Mouse (Mus musculus): ENCODE data around the gene Mnd1. TPM values are rescaled to one million over a fixed set of nuclear protein-coding genes. Genes with fewer than 3 reads are reported as not detected.

The Mnd1 gene
- 1 to 10 TPM; 2.9 to 3.1 TPM for total RNA-seq (2021)

DNA sequence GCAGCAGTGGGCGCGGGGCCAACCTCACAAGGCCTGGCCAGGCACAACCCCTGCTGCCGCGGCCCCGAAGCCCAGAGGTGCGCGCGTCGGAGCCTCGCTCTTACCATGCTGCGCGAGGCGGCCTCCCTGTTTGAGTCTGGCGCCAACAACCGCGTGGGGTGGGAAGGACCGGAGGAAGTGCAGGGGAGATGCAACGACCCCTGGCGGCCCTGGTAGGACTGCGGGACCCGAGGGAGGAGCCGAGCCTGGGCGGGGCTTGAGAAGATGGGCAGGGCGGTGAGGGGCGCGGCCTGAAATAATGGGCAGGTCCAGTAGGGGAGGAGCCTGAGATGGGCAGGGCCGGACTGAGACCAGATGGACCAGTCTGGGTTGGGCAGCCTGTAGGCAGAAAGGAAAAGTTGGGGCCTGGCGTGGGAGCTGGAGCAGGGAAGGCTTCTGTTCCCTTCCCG, at the start of gene Mnd1:
Mnd1 (minus strand) TSS at position 229 of the 449 bp plus-strand sequence.
- peak; percentile 98 to 99 for DNase-seq
- intact Hi-C loops (cut with DNase I), result loop anchor here (5.0 to 10.0 kb wide), 3 partner anchors 63 to 211 kb away; no protein-coding TSS in a partner anchor

DNA sequence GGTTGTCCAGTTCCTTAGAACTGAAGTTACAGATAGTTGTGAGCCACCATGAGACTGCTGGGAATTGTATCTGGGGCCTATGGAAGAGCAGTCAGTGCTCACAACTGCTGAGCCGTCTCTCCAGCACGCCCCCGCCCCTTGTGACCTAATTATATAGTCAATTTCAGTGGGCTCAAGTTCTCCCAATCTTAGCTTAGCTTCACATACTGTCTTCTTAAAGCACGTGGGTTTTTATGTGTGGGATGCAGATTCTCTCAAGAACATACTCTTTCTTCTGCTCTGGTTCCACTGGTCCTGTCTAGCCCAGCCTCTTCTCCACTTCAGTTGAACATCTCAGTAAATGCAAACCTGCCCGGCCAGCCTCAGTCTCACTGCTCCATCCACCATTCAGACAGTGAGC, 49.1 kb upstream of the Mnd1 start:
- intact Hi-C loops (cut with DNase I), result no loop called here
- DNase-seq, result no peak

DNA sequence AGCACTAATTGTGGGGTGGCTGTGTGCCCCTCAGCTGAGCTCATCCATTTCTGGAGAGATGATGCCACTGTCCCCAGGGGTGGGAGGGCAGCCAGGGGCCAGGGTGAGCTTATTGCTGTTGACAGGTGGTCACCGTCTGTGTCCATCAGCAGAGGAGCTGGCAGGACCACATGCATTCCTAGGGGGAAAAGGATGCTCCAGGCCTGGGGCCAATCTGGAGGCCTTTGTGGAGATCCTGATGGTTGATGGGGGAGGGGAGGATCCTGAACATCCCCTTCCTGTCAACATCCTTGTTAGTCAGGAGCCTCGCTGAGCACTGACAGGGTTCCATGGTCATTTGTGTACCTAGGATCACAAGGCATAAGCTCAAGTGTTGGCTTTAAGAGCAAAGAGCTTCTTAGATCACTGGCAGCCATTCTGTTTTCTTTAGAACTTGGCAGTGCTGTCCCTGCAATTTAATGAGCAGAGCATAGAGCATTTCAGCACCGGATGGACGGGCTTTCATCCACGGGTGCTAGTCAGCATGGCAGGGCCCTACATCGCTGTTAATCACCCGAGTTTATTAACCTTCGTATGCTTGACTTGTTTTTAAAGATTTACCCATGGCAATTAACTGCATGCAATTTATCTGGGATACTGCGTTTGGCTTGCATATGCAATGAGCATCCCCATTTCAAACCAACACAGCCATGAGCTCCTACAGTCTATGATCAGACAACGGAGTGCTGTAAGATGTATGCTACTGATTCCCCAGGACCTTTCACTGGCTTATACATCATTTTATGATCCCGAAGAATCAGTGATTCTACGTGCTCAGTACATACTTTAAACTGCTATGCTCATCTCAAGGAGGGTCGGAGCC, 45.2 kb upstream of the Mnd1 start:
- DNase-seq, result no peak
- intact Hi-C loops (cut with DNase I), result no loop called here

DNA sequence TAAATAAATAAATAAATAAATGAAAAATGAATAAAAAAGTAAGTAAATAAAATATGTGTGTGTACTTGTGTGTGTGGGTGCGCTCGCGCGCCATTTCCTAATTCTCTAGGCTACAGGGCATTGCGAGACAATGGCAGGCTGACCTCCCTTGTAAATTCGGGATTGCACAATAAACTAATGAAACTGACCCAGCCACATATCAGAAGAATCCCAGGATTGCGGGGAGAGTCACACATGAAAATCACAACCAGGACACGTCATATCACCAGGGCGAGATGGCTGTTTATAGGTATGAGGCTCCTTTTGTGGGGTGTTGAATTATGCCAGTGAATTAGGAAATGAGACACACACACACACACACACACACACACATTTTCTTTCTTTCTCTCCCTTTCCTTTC, 43.9 kb upstream of the Mnd1 start:
- intact Hi-C loops (cut with DNase I), result no loop called here
- DNase-seq, result no peak

DNA sequence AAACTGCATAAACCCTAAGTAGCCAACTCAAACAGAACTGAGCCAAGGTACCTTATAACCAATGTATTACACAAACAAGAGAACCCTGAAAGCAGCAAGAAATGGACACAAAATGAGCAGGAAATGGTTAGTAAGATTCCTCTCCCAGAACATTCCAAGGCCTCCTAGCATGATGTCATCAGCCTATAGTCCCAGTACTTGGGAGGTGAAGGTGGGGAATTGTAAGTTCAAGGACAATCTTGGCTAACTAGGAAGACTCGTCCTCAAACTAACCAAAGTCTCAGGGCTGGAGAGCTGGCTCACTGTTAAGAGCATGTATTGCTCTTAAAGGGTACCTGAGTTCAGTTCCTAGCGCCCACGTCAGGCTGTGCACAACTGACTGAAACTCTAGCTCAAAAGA, 42.6 kb upstream of the Mnd1 start:
- DNase-seq, result no peak
- intact Hi-C loops (cut with DNase I), result no loop called here

DNA sequence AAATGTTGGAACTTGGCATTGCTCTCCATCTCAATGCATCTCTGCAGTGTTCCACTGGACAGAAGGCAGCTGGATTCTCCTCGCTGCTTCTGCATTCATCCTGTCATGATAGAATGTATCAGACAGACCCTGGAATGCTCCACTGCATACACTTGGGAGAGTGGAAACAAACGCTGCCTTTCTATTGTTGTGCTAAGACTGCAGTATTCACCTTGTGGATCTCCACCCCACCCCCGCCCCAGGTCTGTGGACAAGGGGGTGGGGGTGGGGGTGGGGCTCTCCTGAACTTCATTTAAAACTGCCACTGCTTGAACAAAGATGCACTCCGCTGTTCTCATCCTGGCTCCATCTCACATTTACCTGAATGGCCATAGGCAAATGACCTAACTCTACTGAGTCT, 38.3 kb upstream of the Mnd1 start:
- no peak for DNase-seq
- intact Hi-C loops (cut with DNase I), result no loop called here

DNA sequence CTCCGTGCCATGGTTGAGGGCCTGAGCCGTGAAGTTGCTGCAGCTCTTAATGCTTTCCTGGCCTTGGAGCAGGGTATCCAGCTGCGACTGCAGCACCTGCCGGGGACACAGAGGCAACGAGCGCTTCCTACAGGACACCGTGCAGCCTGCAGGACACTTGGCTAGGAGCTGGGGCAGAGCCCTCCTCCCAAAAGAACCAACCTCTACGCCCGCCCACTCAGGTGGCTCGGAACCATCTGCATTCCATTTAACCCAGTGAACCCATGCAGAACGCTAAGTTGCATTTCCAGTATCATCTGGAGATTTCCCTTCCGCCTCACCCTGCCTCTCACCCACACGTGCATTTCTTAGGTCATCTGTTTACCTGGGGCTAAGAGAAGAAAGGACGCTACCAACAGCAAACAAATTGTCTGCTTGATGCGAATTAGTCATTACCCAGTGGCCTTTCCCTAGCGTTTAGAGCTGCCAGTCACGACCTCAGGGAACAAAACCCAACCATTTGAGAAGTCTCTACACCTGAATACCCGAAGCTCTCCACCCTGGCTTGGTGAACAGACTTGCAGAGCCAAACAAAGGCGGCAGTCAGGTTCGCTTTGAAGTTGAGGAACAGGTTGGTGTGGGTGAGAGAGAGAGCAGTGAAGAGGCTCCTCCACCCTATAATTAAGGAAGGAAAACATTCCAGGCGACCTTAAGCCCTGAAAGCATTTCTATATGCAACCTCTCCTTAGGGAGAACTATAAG, 35.7 kb upstream of the Mnd1 start:
- no peak for DNase-seq
- intact Hi-C loops (cut with DNase I), result loop anchor here (2.0 kb wide), 1 partner anchor 69 kb away; no protein-coding TSS in a partner anchor

DNA sequence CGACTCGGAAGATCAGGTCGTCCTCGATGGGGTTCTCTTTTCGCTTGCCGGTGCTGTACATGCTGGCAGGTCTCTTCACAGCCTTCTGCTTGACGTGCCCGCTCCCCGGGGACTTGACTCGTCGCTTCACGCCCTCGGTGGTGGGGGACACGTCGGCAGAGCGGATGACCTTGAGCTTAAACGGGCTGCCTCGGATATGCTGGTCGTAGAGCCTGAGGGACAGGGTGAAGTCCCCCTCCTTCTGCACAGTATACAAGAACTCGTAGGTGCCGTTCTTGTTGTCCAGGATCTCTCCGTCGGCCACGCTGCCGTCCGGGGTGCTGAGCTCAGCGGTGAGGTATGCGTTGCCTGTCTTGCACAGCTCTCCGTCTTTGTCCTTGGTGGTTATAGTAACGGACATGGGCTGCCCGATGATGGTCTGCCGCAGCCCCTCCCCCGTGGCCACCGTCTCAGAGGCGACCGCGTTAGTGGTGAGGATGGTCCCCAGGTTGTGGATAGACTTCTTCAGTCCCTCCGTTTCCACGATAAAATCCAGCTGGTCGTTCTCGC, 35.0 kb upstream of the Mnd1 start:
- DNase-seq, result peak; percentile 18 to 20

DNA sequence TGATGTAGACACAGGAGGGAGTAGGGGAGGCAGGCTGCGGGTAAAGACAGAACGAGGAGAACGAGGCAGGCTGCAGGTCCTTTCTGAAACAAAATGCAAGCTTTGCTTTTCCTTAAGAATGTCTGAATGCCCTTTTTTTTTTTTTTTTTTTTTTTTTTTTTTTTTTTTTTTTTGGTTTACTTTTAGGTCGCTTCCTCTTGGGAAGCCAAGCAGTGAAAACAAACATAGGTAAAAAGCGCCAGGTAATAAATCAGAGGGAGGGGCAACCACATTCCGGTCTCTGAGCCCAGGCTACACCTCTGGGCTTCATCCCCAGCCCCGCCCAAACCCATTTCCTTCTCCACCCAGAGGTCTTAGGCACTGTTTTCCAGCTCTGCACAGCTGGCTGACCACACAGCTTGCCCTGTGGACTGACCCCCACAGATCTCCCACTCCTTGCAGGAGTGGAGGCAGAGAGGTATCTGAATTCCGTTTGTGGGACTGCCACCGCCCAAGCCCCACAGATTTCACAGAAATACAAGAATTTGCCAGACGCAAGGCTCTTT, 34.1 kb upstream of the Mnd1 start:
- intact Hi-C loops (cut with DNase I), result loop anchor here (2.0 kb wide), 1 partner anchor 71 kb away; no protein-coding TSS in a partner anchor
- DNase-seq, result peak in 1 of 2 experiments; percentile 7

More for the DNA sequence above, 35.0 kb upstream of the Mnd1 start:
- intact Hi-C loops (cut with DNase I), result loop anchor here (2.0 kb wide), 1 partner anchor 70 kb away; no protein-coding TSS in a partner anchor

DNA sequence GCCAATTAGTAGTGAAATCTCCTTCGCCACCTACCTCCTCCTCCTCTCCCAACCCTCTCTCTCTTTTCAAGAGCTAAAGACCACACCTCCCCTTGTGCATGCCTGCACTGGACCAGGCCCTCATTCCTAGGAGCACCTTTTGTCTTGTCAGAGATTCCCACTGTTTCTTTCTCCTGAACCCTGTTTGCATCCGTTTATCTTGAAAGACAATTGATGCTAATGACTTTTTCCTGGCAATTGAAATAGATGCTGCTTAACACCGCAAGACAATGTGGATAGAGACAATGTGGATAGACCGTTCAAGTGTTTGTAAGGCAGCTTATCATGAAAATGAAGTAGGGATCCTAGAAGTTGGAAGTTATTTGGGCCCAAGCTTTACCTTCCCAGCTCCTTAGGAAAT, 26.1 kb upstream of the Mnd1 start:
- intact Hi-C loops (cut with DNase I), result no loop called here
- no peak for DNase-seq

DNA sequence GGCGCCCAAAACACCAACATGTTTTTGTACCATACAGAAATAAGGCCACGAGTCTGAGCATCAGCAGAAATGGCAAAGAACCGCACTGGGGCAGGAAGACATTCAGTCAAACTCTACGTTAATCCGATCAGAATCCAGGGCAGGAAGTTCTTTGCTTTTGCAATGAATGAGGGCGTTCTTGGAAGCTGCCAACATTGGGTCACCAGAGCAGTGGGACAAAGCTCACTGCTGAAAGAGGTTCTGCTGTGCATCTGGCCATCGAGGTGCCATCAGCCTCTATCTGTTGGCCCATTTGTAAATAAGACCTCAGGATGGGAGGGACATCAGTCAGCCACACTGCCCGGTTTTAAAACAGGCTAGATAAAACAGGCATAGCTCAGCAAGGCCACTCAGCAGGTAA, 25.5 kb upstream of the Mnd1 start:
- intact Hi-C loops (cut with DNase I), result no loop called here
- DNase-seq, result no peak

DNA sequence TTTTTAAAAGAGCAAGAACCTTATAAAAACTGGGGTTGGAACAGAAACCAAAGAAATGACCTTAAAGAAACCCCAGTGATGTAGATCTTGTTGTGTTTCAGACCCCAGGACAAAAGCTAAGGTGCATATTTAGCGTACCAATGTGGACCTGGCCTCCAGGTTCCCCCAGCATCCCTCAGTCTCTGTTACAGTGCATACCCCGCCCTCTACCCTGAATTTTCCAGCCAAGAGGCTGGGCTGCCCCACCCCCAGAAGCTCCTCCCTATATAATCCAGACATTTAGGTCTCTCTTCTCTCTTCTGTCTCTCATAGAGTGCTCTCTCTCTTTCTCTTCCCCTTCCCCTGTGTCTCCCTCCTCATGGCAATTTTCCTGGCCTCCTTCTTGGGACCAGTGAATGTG, 24.7 kb upstream of the Mnd1 start:
- no peak for DNase-seq
- intact Hi-C loops (cut with DNase I), result no loop called here

DNA sequence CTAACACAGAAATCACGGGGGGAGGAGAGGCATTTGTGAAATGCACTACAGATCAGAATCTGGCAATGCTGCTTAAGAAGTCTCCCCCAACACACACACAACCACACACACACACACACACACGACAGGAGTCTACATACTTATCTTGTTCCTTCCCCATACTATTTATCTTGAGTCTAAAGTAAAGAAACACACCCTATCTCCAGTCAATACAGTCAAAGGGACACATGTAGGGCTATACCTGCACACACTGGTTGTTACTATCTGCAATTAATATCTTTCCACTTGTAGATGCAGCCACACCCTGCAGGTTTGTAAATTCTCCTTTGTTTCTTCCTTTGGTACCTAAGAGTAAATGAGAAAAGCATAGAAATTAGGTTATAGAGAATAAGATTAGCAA, 22.2 kb upstream of the Mnd1 start:
- DNase-seq, result no peak
- intact Hi-C loops (cut with DNase I), result loop anchor here (5.0 to 10.0 kb wide), 2 partner anchors 307 to 364 kb away; partner anchors contain the start of gene Fhdc1

DNA sequence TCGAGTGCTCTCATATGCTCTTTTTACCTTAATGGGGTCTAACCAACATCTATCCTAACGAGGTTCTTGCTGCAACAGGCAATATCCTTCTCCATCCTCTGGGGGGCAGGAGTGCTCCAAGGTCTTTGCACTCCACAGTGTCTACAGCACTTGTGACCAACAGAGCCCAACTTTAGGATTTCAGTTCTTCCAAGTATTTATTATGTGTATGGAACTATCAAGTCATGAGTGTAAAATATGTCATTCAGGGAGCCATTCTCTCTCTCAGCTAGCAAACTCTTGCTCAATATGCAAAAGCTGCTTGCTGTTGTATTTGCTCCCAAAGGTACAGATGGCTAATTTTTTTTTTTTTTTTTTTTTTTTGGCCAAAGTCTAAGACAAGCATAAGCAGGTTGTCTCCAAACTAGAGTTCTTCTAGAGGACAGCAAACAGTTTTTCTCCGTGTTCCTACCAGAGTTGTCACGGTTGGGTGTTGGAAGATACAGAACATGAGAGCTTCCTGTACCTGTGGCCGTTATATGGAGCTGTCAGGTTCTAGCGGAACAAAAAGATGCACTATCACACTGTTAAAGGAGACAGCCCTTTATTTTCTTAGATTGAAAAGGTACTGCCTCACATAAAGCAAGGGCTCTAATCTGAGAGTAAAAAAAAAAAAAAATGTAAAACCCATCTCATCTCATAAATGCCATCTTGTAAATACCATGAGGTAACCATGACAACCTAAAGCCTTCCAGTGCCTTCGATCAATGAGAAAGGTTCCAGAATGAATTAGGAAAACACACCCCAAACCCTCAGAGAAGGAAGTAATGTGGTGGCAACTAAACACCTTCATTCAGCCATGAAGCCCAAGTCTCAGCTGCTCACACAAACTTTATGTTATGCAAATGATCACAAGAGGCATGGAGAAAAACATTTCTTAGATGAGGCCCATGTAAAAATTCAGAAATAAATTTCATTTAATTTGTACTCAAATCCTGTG, 20.0 kb upstream of the Mnd1 start:
- intact Hi-C loops (cut with DNase I), result loop anchor here (1.0 to 10.0 kb wide), 4 partner anchors 127 to 367 kb away; partner anchors contain the start of gene Fhdc1
- DNase-seq, result peak; percentile 76 to 78

DNA sequence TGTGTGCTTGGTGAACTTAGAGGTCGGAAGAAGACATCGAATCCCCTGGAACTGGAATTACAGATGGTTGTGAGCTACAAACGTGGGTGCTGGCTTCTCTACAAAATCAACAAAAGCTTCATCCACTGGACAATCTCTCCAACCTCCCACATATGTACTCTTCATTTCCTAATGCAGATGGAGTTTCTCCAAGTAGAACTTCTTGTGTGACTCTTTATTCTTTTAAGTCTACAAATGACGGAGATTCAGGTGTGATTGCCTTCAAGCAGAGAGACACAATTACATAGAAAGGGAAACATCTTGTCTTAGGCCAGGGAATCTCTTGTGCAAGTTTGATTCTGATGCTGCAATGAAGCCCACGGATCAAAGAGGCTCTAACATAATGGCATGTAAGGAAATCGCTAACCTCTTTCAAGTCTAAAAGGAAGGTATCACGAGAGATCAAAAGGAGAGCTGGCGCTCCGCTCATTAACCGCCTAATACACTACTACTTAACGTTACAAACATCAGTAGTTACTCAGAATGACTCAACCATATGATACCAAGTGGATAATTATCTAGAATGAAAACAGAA, 18.1 kb upstream of the Mnd1 start, which contains the start of gene Gm6525:
Gm6525 (plus strand) TSS at position 524 of the 574 bp plus-strand sequence.
- DNase-seq, result no peak
- intact Hi-C loops (cut with DNase I), result loop anchor here (2.0 to 10.0 kb wide), 2 partner anchors 129 to 311 kb away; partner anchors contain the start of gene Fhdc1

DNA sequence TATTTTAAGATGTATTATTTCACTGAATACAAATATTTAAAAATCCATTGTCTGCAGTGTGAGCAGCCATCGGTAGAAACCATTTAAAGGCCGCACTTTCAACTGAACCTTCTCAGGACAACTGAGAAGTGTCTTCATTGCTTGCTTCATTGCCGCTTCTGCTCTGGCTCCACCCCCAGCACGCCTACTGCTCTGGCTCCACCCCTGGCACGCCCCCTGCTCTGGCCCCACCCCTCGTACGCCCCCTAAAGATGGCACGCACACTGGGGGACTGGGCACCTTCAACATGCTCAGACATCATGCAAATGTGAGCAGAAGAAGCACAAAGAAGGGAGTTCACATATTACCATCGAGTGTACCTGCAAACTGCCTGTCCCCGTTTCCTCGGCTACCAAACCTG, 16.8 kb upstream of the Mnd1 start:
- intact Hi-C loops (cut with DNase I), result loop anchor here (10.0 kb wide), 1 partner anchor 312 kb away; the partner anchor contains the start of gene Fhdc1
- DNase-seq, result no peak

DNA sequence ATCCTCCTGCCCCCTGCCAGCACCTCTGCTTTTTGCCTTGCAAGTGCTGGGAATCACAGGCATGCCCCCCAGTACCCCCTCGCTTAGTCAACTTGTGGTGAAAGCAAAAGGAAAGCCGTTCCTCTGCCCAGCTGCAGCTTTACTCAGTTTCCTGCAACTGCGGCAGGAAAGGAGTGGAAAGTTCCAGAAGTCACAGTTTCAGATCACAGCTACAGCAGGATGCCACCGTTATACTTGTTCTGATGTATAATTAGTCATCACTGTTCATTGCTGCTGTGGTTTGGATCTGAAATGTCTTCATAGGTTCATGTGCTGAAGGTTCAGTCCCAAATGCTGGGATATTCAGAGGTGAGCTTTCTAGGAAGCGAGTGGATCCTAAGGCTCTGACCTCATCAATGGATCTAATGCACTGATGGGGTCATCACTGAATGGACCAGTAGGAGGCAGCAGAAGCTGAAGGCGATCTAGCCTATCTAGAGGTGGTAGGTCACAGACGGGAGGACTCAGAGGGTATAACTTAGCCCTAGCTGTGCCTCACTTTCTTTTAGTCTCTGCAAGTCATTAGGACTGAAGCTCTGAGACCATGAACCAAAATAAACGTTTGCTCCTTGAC, 13.9 kb upstream of the Mnd1 start:
- DNase-seq, result no peak

DNA sequence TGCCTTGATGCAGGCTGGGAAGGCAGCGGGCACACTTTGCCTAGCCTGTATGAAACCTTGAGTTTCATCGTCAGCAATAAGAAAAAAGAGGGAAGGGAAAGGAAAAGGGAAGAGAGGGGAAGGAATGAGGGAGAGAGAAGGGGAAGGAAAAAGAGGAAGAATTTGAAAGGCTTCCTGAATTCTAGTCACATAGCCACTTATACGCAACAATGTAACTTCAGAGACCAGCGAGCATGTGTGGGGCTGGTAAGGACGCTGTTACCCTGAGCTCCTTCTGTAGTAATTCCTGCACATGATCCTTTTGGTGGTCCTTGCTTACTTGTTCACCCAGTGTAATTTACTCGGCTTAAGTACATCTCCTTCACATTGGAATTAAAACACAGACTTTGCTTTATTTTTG, 13.4 kb upstream of the Mnd1 start:
- intact Hi-C loops (cut with DNase I), result no loop called here
- no peak for DNase-seq

More for the DNA sequence above, 13.9 kb upstream of the Mnd1 start:
- intact Hi-C loops (cut with DNase I), result loop anchor here (10.0 kb wide), 1 partner anchor 315 kb away; the partner anchor contains the start of gene Fhdc1
